Mouse (Mus musculus) olfactory bulb, adult 2 months (tissue): ENCODE measurements around the gene Ldlrad3.

Experiments used
- CTCF ChIP-seq: fragments of 200-500 bp; IDR thresholded peaks from 2 replicates; pipeline ENCODE4 v1.5.1; 2012; ENCODE audit warnings: low read depth, mild to moderate bottlenecking, low read length, moderate library complexity; ENCODE audit not compliant: insufficient read depth
- POLR2A ChIP-seq: fragments of 200-500 bp; IDR thresholded peaks from 2 replicates; pipeline ENCODE4 v1.6.1; 2012; ENCODE audit warnings: mild to moderate bottlenecking, low read depth, low read length, moderate library complexity; ENCODE audit not compliant: insufficient read depth

- TF ChIP-seq POLR2A (no peak), CTCF (no peak)
Measured at GRCm38 (mm10) chr2:102049866-102050550, 136.2 kb downstream of the Ldlrad3 start.
